Mouse (Mus musculus) granulocyte monocyte progenitor cell, adult 5-6 weeks (primary cell): ENCODE measurements at regions not wholly inside any gene's neighbourhood (a gene's known extent, or its start where the extent isn't known, plus 50 kb on each side); places are given as distances from the start of the nearest gene placed in this dataset.
"Not testable (repeated sequence)": the region's sequence is repeated elsewhere in the genome, so short reads cannot be mapped to it uniquely, and the experiment has no call there.

ENCODE experiments used
- ATAC-seq: replicated peaks from 2 replicates; pipeline ENCODE4 v1.8.0; 2016; ENCODE audit warnings: mild to moderate bottlenecking, moderate TSS enrichment, inconsistent platforms; ENCODE audit not compliant: poor library complexity, severe bottlenecking

GRCm38 (mm10) chr3:83416536-83416935 is 288.8 kb downstream of the Dchs2 start:
- no peak for ATAC-seq

GRCm38 (mm10) chr3:83424267-83424666 is 296.5 kb downstream of the Dchs2 start:
- no peak for ATAC-seq

GRCm38 (mm10) chr3:83429376-83429775 is 301.6 kb downstream of the Dchs2 start:
- ATAC-seq = no peak

- ATAC-seq = no peak
Observed at GRCm38 (mm10) chr3:83446154-83446667, 318.5 kb downstream of the Dchs2 start.

- no peak for ATAC-seq
Observed at GRCm38 (mm10) chr3:83450662-83451061, 315.5 kb upstream of the Sfrp2 start.

- ATAC-seq = no peak
Observed at GRCm38 (mm10) chr3:83451317-83451716, 314.8 kb upstream of the Sfrp2 start.

GRCm38 (mm10) chr3:83453462-83453861 is 312.7 kb upstream of the Sfrp2 start:
- ATAC-seq = no peak

- ATAC-seq = no peak
Observed at GRCm38 (mm10) chr3:83458450-83458849, 307.7 kb upstream of the Sfrp2 start.

- ATAC-seq = no peak
Observed at GRCm38 (mm10) chr3:83479251-83479650, 286.9 kb upstream of the Sfrp2 start.

- ATAC-seq = no peak
Observed at GRCm38 (mm10) chr3:83480176-83480575, 285.9 kb upstream of the Sfrp2 start.

- no peak for ATAC-seq
Observed at GRCm38 (mm10) chr3:83486192-83486716, 279.9 kb upstream of the Sfrp2 start.

GRCm38 (mm10) chr3:83495584-83495983 is 270.5 kb upstream of the Sfrp2 start:
- ATAC-seq = no peak

- ATAC-seq = no peak
Observed at GRCm38 (mm10) chr3:83503901-83504300, 262.2 kb upstream of the Sfrp2 start.

- no peak for ATAC-seq
Observed at GRCm38 (mm10) chr3:83516614-83517013, 249.5 kb upstream of the Sfrp2 start.

- no peak for ATAC-seq
Observed at GRCm38 (mm10) chr3:83517914-83518635, 248.0 kb upstream of the Sfrp2 start.

GRCm38 (mm10) chr3:83530243-83530847 is 235.8 kb upstream of the Sfrp2 start:
- ATAC-seq = no peak

GRCm38 (mm10) chr3:83536624-83537023 is 229.5 kb upstream of the Sfrp2 start:
- not testable (repeated sequence) for ATAC-seq

- no peak for ATAC-seq
Observed at GRCm38 (mm10) chr3:83537231-83537630, 228.9 kb upstream of the Sfrp2 start.

GRCm38 (mm10) chr3:83537711-83538110 is 228.4 kb upstream of the Sfrp2 start:
- ATAC-seq = no peak

GRCm38 (mm10) chr3:83538898-83539297 is 227.2 kb upstream of the Sfrp2 start:
- ATAC-seq = no peak
